Mouse (Mus musculus) cerebellum, adult 2 months (tissue): Measurements from ENCODE around the gene Actr8. TPM values are rescaled to one million over a fixed set of nuclear protein-coding genes. Genes with fewer than 3 reads are reported as not detected.
A peak's percentile ranks its signal among the peaks of the same experiment; 100 is the strongest.

Source experiments
- DNase-seq, 2 experiments: peaks; one replicate each; pipeline ENCODE4 v3.0.0; 2021
- H3K27ac ChIP-seq: fragments of 200-500 bp; 2 replicates; pipeline ENCODE4 v1.5.1; 2012; ENCODE audit warnings: low read length, control low read depth, inconsistent platforms; ENCODE audit not compliant: insufficient read depth
- H3K27me3 ChIP-seq: fragments of 200-500 bp; 2 replicates; pipeline ENCODE4 v1.6.1; 2012; ENCODE audit warnings: inconsistent platforms, mild to moderate bottlenecking, low read length, moderate library complexity; ENCODE audit not compliant: control insufficient read depth, insufficient read depth
- H3K4me1 ChIP-seq: fragments of 200-500 bp; 2 replicates; pipeline ENCODE4 v1.6.1; 2011; ENCODE audit warnings: low read length; ENCODE audit not compliant: control insufficient read depth, insufficient read depth
- H3K4me3 ChIP-seq: fragments of 200-500 bp; replicated peaks from 2 replicates; pipeline ENCODE3; 2011; ENCODE audit warnings: mild to moderate bottlenecking, low read depth, low read length, control low read depth; ENCODE audit not compliant: insufficient read depth
- CTCF ChIP-seq: fragments of 200-500 bp; IDR thresholded peaks from 2 replicates; pipeline ENCODE4 v1.5.1; 2011; ENCODE audit warnings: low read depth, mild to moderate bottlenecking, control low read depth, low read length, moderate library complexity, borderline replicate concordance; ENCODE audit not compliant: insufficient read depth
- POLR2A ChIP-seq: fragments of 200-500 bp; IDR thresholded peaks from 2 replicates; pipeline ENCODE4 v1.6.1; 2011; ENCODE audit warnings: low read length, control low read depth, borderline replicate concordance; ENCODE audit not compliant: insufficient read depth
- WGBS: fragments of 180-500 bp; shearing (Covaris S2); methylation state at CpG from one replicate; pipeline ENCODE4 v1.1.7; 2018; 5-methylcytosine and 5-hydroxymethylcytosine counted together
- polyA plus RNA-seq: library from polyadenylated mRNA; depleted of rRNA; stranded (reverse); fragments of >200 nt; gene quantifications from 2 replicates; pipeline ENCODE4 v1.2.3, GENCODE M21; 2012

The Actr8 gene
- polyA plus RNA-seq, 1 experiment = 70.9 TPM

GRCm38 (mm10) chr14:29946761-29947309 lies 31.3 kb upstream of the Actr8 start:
- H3K4me3 ChIP-seq = no peak overlapping the region
- H3K4me1 ChIP-seq = no peaks in the 10 kb centered on the region
- H3K27me3 ChIP-seq = no peaks in the 10 kb centered on the region
- no peak overlapping the region for H3K27ac ChIP-seq
- no peak for DNase-seq
- TF ChIP-seq CTCF (no peak), POLR2A (no peak)
- WGBS = 74% methylated on average over 5 of the region's 5 CpGs

- Histone ChIP-seq H3K4me1 (no peaks in the 10 kb centered on the region), H3K27ac (no peak overlapping the region), H3K4me3 (no peak overlapping the region), H3K27me3 (no peaks in the 10 kb centered on the region)
- TF ChIP-seq CTCF = no peak
- no peak for TF ChIP-seq POLR2A
- 89% methylated on average over 4 of the region's 4 CpGs for WGBS
- DNase-seq = no peak
These were observed 27.3 kb upstream of the Actr8 start for GRCm38 (mm10) chr14:29950805-29951204.

- Histone ChIP-seq H3K4me3 (no peak overlapping the region), H3K27ac (no peak overlapping the region), H3K4me1 (no peaks in the 10 kb centered on the region), H3K27me3 (no peaks in the 10 kb centered on the region)
- DNase-seq = no peak
- TF ChIP-seq POLR2A = no peak
- no peak for TF ChIP-seq CTCF
These were observed 20.7 kb upstream of the Actr8 start for GRCm38 (mm10) chr14:29957393-29957792.

GRCm38 (mm10) chr14:29967611-29968010 lies 10.5 kb upstream of the Actr8 start:
- Histone ChIP-seq H3K27me3 (no peaks in the 10 kb centered on the region), H3K4me1 (peaks cover 2% of the 10 kb centered on the region; the same call in 1 of the 2 replicates), H3K4me3 (peak overlapping the region; percentile 70), H3K27ac (peak overlapping the region; percentile 6; the same call in 1 of the 2 replicates)
- TF ChIP-seq POLR2A = no peak
- no peak for TF ChIP-seq CTCF
- no peak for DNase-seq
- whole genome bisulfite sequencing = 57% methylated on average over 7 of the region's 7 CpGs

GRCm38 (mm10) chr14:29968075-29968821 lies 9.9 kb upstream of the Actr8 start, which contains the start of gene Selenok:
Selenok (plus strand) TSS chr14:29968308.
- Histone ChIP-seq H3K4me1 (peaks cover 2% of the 10 kb centered on the region; the same call in 1 of the 2 replicates), H3K4me3 (peak within 1 kb of the TSS; percentile 70), H3K27me3 (no peaks in the 10 kb centered on the region), H3K27ac (peak within 1 kb of the TSS; percentile 74)
- TF ChIP-seq CTCF (no peak), POLR2A (peak; percentile 91)
- under 1% methylated on average over 49 of the region's 49 CpGs for WGBS
- peak; percentile 93 to 99 for DNase-seq

- Histone ChIP-seq H3K27ac (no peak overlapping the region), H3K27me3 (no peaks in the 10 kb centered on the region), H3K4me1 (peaks cover 2% of the 10 kb centered on the region; the same call in 1 of the 2 replicates), H3K4me3 (no peak overlapping the region)
- no peak for DNase-seq
- 92% methylated on average over 7 of the region's 7 CpGs for WGBS
- no peak for TF ChIP-seq POLR2A
- no peak for TF ChIP-seq CTCF
These were observed 6.7 kb upstream of the Actr8 start for GRCm38 (mm10) chr14:29971446-29971845.

- no peaks in the 10 kb centered on the region for H3K27me3 ChIP-seq
- H3K4me1 ChIP-seq = peaks cover 2% of the 10 kb centered on the region; the same call in 1 of the 2 replicates
- TF ChIP-seq CTCF (no peak), POLR2A (no peak)
- no peak overlapping the region for H3K27ac ChIP-seq
- WGBS = 84% methylated on average over 5 of the region's 5 CpGs
- no peak overlapping the region for H3K4me3 ChIP-seq
- DNase-seq = no peak
These were observed 6.1 kb upstream of the Actr8 start for GRCm38 (mm10) chr14:29971993-29972392.

GRCm38 (mm10) chr14:29976927-29977326 lies 1.2 kb upstream of the Actr8 start:
- 98% methylated on average over 6 of the region's 6 CpGs for WGBS
- no peak overlapping the region for H3K27ac ChIP-seq

More at GRCm38 (mm10) chr14:29976927-29977326, 1.2 kb upstream of the Actr8 start:
- H3K27me3 ChIP-seq = no peaks in the 10 kb centered on the region
- H3K4me3 ChIP-seq = no peak overlapping the region
- no peak for TF ChIP-seq POLR2A
- TF ChIP-seq CTCF = no peak
- DNase-seq = no peak
- H3K4me1 ChIP-seq = peaks cover 2% of the 10 kb centered on the region; the same call in 1 of the 2 replicates
